Mouse (Mus musculus) forebrain, embryonic 16.5 days (tissue): Measurements from ENCODE around the gene Trak1. TPM values are rescaled to one million over a fixed set of nuclear protein-coding genes. Genes with fewer than 3 reads are reported as not detected.

Source experiments
- ATAC-seq: fragments of 200-750 bp; cut with Nextera tagmentation; 2 replicates; pipeline ENCODE4 v1.8.0; 2017; ENCODE audit warnings: mild to moderate bottlenecking, moderate library complexity
- H3K27ac ChIP-seq: fragments of 300-500 bp; sonication (generic); 2 replicates; pipeline ENCODE4 v1.5.1; 2014; ENCODE audit warnings: low read length, control low read depth
- H3K27me3 ChIP-seq: fragments of 300-500 bp; sonication (generic); replicated peaks from 2 replicates; pipeline ENCODE4 v1.6.1; 2014; ENCODE audit warnings: low read length; ENCODE audit not compliant: control insufficient read depth, insufficient read depth
- H3K36me3 ChIP-seq: fragments of 300-500 bp; sonication (generic); 2 replicates; pipeline ENCODE4 v1.6.1; 2014; ENCODE audit not compliant: control insufficient read depth, insufficient read depth
- H3K4me1 ChIP-seq: fragments of 300-500 bp; sonication (generic); replicated peaks from 2 replicates; pipeline ENCODE4 v1.6.1; 2014; ENCODE audit warnings: low read length; ENCODE audit not compliant: control insufficient read depth, insufficient read depth
- H3K4me2 ChIP-seq: fragments of 300-500 bp; sonication (generic); 2 replicates; pipeline ENCODE4 v1.6.1; 2014; ENCODE audit warnings: mild to moderate bottlenecking, low read length, control low read depth
- H3K4me3 ChIP-seq: fragments of 300-500 bp; sonication (generic); replicated peaks from 2 replicates; pipeline ENCODE4 v1.5.1; 2014; ENCODE audit warnings: mild to moderate bottlenecking, low read length, control low read depth
- H3K9ac ChIP-seq: fragments of 300-500 bp; sonication (generic); replicated peaks from 2 replicates; pipeline ENCODE4 v1.6.1; 2014; ENCODE audit warnings: low read depth, low read length, control low read depth
- H3K9me3 ChIP-seq: fragments of 300-500 bp; sonication (generic); 2 replicates; pipeline ENCODE4 v1.6.1; 2016; ENCODE audit warnings: low read length; ENCODE audit not compliant: control insufficient read depth
- WGBS: fragments of 180-500 bp; shearing (Covaris S2); extraction: QIAGEN DNeasy Blood & Tissue Kit; methylation state at CpG from one replicate; pipeline ENCODE4 v1.1.7; 2014; 5-methylcytosine and 5-hydroxymethylcytosine counted together
- polyA plus RNA-seq: library from polyadenylated mRNA; unstranded; fragments of >200 nt; fragmentation: Nextera tagmentation; extraction: Ambion mirVana; gene quantifications from 2 replicates; pipeline ENCODE4 v1.2.1, GENCODE M21; 2015

Gene Trak1
- polyA plus RNA-seq, 1 experiment from 2014 or later = 85.1 TPM

DNA sequence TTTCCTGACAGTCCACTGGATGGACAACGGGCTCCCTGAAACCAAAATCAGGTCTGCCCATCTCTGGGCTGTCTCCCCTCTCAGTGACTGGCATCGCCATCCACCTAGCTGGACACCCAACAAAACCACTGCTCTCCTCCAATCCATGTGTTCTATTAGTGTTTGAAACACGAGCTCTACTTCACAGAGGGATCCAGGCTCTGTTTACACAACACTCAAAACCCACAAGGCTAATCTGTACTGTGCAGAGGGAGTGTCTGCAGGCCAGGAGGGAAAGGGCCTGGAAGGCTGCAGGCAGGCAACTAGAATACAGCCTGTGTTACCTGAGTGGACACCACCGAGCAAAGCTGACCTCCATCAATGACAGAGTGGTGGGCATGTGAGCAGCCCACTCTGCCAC is 25.7 kb upstream of the Trak1 start:
- H3K4me2 ChIP-seq = no peak overlapping the region
- no peak overlapping the region for H3K4me3 ChIP-seq
- H3K9me3 ChIP-seq = no peaks in the 10 kb centered on the region
- no peaks in the 10 kb centered on the region for H3K36me3 ChIP-seq
- H3K27ac ChIP-seq = no peak overlapping the region
- no peaks in the 10 kb centered on the region for H3K27me3 ChIP-seq
- no peak overlapping the region for H3K9ac ChIP-seq
- no peak for ATAC-seq
- H3K4me1 ChIP-seq = peaks cover 3% of the 10 kb centered on the region
- WGBS = 80% methylated on average over 4 of the region's 4 CpGs

- no peaks in the 10 kb centered on the region for H3K36me3 ChIP-seq
- H3K9me3 ChIP-seq = no peaks in the 10 kb centered on the region
- H3K27me3 ChIP-seq = no peaks in the 10 kb centered on the region
- H3K9ac ChIP-seq = peak overlapping the region; percentile 72
- no peak for ATAC-seq
- H3K27ac ChIP-seq = no peak overlapping the region; the same call in 1 of the 2 replicates
- H3K4me3 ChIP-seq = peak overlapping the region; percentile 93
- H3K4me1 ChIP-seq = peaks cover 12% of the 10 kb centered on the region
- peak overlapping the region; percentile 88 for H3K4me2 ChIP-seq
- WGBS = 15% methylated on average over 15 of the region's 15 CpGs
Measured at GRCm38 (mm10) chr9:121276745-121277117, 20.6 kb upstream of the Trak1 start.

GRCm38 (mm10) chr9:121277118-121278060 is 19.9 kb upstream of the Trak1 start, which contains the start of gene Ulk4:
TSS of gene Ulk4 (minus strand) at chr9:121277197.
- H3K4me3 ChIP-seq = peak within 1 kb of the TSS; percentile 93
- ATAC-seq = peak; percentile 97
- H3K9me3 ChIP-seq = no peaks in the 10 kb centered on the region
- H3K27ac ChIP-seq = peak within 1 kb of the TSS; percentile 94
- WGBS = under 1% methylated on average over 59 of the region's 59 CpGs
- H3K4me2 ChIP-seq = peak within 1 kb of the TSS; percentile 88
- peaks cover 12% of the 10 kb centered on the region for H3K4me1 ChIP-seq
- H3K9ac ChIP-seq = peak within 1 kb of the TSS; percentile 72
- H3K36me3 ChIP-seq = no peaks in the 10 kb centered on the region
- H3K27me3 ChIP-seq = no peaks in the 10 kb centered on the region

DNA sequence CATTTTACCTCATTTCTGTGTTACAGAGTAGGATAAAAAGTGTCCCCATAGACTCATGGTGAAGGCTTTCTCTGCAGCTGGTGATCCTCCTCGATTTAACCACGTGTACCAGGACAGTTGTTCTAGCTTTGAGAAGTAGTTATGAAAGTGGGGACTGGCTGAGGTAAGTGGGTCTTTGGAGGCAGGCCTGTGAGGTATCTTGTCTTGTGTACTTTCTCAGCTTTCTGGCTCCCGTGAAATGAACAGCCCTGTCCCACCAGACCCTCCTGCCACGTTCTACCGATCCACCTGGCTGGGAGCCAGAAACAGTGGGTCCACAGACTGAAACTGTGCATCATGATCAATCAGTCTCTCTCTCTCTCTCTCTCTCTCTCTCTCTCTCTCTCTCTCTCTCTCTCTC is 18.1 kb upstream of the Trak1 start:
- Histone ChIP-seq H3K4me3 (no peak overlapping the region), H3K4me1 (peaks cover 12% of the 10 kb centered on the region), H3K4me2 (no peak overlapping the region), H3K27ac (no peak overlapping the region), H3K36me3 (no peaks in the 10 kb centered on the region), H3K9ac (no peak overlapping the region), H3K27me3 (no peaks in the 10 kb centered on the region), H3K9me3 (no peaks in the 10 kb centered on the region)
- no peak for ATAC-seq
- 85% methylated on average over 5 of the region's 5 CpGs for WGBS

DNA sequence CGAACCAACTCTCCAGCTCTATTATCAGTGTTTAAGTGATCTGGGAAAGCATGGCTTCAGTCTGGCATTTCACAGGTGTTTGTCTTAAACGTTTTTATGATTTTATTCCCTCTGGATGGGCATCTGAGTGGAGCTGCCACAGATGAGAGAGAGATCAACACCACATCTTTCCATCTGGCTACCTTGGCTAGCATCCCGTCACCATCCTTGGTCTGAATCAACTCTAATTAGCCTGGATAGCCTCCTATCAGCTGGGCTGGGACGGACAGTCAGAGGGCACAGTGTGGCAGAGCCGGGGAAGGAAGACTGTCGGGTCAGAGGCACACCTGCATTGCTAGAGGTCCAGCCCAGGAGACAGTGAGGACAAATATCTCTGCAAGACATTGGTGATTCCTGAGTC is 15.4 kb upstream of the Trak1 start:
- Histone ChIP-seq H3K27me3 (no peaks in the 10 kb centered on the region), H3K9me3 (no peaks in the 10 kb centered on the region), H3K4me2 (no peak overlapping the region), H3K4me1 (peaks cover 12% of the 10 kb centered on the region), H3K9ac (no peak overlapping the region), H3K36me3 (no peaks in the 10 kb centered on the region), H3K4me3 (no peak overlapping the region), H3K27ac (no peak overlapping the region)
- no peak for ATAC-seq
- WGBS = 86% methylated on average over 6 of the region's 6 CpGs

- no peak for ATAC-seq
- Histone ChIP-seq H3K36me3 (no peaks in the 10 kb centered on the region), H3K4me3 (no peak overlapping the region), H3K4me2 (no peak overlapping the region), H3K27ac (no peak overlapping the region), H3K9ac (no peak overlapping the region), H3K4me1 (peaks cover 6% of the 10 kb centered on the region; the same call in 1 of the 2 replicates), H3K27me3 (no peaks in the 10 kb centered on the region), H3K9me3 (no peaks in the 10 kb centered on the region)
- 97% methylated on average over 6 of the region's 6 CpGs for WGBS
Measured at GRCm38 (mm10) chr9:121283620-121284185, 13.6 kb upstream of the Trak1 start.

DNA sequence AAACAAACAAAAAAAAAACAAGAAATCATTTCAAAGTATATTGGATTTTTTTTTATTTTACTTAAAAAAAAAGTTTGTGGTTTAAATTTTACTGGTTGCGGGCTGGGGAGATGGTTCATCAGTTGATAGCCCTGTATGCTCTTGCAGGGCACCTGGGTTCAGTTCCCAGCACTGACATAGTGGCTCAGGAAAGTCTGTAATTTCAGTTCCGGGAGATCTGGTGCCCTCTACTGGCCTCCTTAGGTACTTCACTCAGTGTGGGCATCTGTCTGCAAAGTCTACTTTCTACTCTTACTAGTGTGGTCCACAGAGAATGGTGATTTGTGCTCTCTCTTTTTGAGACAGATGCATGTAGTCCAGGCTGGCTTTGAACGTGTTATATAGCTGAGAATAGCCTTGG is 12.9 kb upstream of the Trak1 start:
- WGBS = 89% methylated on average over 3 of the region's 3 CpGs
- no peak for ATAC-seq

GRCm38 (mm10) chr9:121285341-121286324 is 11.7 kb upstream of the Trak1 start:
- Histone ChIP-seq H3K4me1 (peaks cover 6% of the 10 kb centered on the region; the same call in 1 of the 2 replicates), H3K9me3 (peaks cover 3% of the 10 kb centered on the region; the same call in 1 of the 2 replicates), H3K9ac (peak overlapping the region; percentile 60), H3K4me2 (peak overlapping the region; percentile 66), H3K27me3 (no peaks in the 10 kb centered on the region), H3K27ac (no peak overlapping the region), H3K36me3 (no peaks in the 10 kb centered on the region), H3K4me3 (peak overlapping the region; percentile 56)
- ATAC-seq = peak; percentile 88
- 16% methylated on average over 29 of the region's 29 CpGs for WGBS

More for the DNA sequence above, 12.9 kb upstream of the Trak1 start:
- Histone ChIP-seq H3K27ac (no peak overlapping the region), H3K36me3 (no peaks in the 10 kb centered on the region), H3K9me3 (peaks cover under 1% of the 10 kb centered on the region; the same call in 1 of the 2 replicates), H3K4me3 (no peak overlapping the region), H3K4me2 (no peak overlapping the region), H3K4me1 (peaks cover 6% of the 10 kb centered on the region; the same call in 1 of the 2 replicates), H3K27me3 (no peaks in the 10 kb centered on the region), H3K9ac (no peak overlapping the region)
